Mouse (Mus musculus) limb, embryonic 14.5 days (tissue): ENCODE results near the gene Eddm3b. TPM values are rescaled to one million over a fixed set of nuclear protein-coding genes. Genes with fewer than 3 reads are reported as not detected.

Experiments
- ATAC-seq: fragments of 200-750 bp; cut with Nextera tagmentation; 2 replicates; pipeline ENCODE4 v1.8.0; 2017; ENCODE audit warnings: low read depth, moderate number of reproducible peaks, moderate TSS enrichment; ENCODE audit not compliant: low FRiP score
- DNase-seq: peaks from one replicate; pipeline ENCODE4 v3.0.0-alpha.2; 2015; ENCODE audit warnings: low spot score
- H3K27ac ChIP-seq: fragments of 300-500 bp; sonication (generic); replicated peaks from 2 replicates; pipeline ENCODE4 v1.5.1; 2014; ENCODE audit warnings: low read depth, mild to moderate bottlenecking, low read length, moderate library complexity, mixed read lengths
- H3K27me3 ChIP-seq: fragments of 300-500 bp; sonication (generic); 2 replicates; pipeline ENCODE4 v1.6.1; 2014; ENCODE audit warnings: low read length, mixed read lengths; ENCODE audit not compliant: control insufficient read depth, insufficient read depth
- H3K36me3 ChIP-seq: fragments of 300-500 bp; sonication (generic); 2 replicates; pipeline ENCODE4 v1.6.1; 2014; ENCODE audit warnings: mild to moderate bottlenecking, low read length, moderate library complexity, mixed read lengths; ENCODE audit not compliant: control insufficient read depth, insufficient read depth
- H3K4me1 ChIP-seq: fragments of 300-500 bp; sonication (generic); 2 replicates; pipeline ENCODE4 v1.6.1; 2014; ENCODE audit warnings: antibody characterized with exemption, low read length, mixed read lengths; ENCODE audit not compliant: control insufficient read depth, insufficient read depth
- H3K4me2 ChIP-seq: fragments of 300-500 bp; sonication (generic); replicated peaks from 2 replicates; pipeline ENCODE4 v1.6.1; 2014; ENCODE audit warnings: low read depth, mild to moderate bottlenecking, low read length, moderate library complexity; ENCODE audit not compliant: severe bottlenecking
- H3K4me3 ChIP-seq: fragments of 300-500 bp; sonication (generic); replicated peaks from 2 replicates; pipeline ENCODE4 v1.5.1; 2014; ENCODE audit warnings: low read length
- H3K9ac ChIP-seq: fragments of 300-500 bp; sonication (generic); 2 replicates; pipeline ENCODE4 v1.6.1; 2014; ENCODE audit warnings: mild to moderate bottlenecking, low read depth, low read length, moderate library complexity; ENCODE audit not compliant: severe bottlenecking
- H3K9me3 ChIP-seq: fragments of 300-500 bp; sonication (generic); 2 replicates; pipeline ENCODE4 v1.6.1; 2016; ENCODE audit warnings: low read length; ENCODE audit not compliant: control insufficient read depth
- POLR2A ChIP-seq: fragments of 200-500 bp; IDR thresholded peaks from 2 replicates; pipeline ENCODE4 v1.8.0; 2012; ENCODE audit warnings: inconsistent platforms, mild to moderate bottlenecking, moderate library complexity, borderline replicate concordance; ENCODE audit not compliant: insufficient read depth, insufficient read length; ENCODE audit errors: extremely low read depth
- WGBS: fragments of 180-500 bp; shearing (Covaris S2); extraction: QIAGEN DNeasy Blood & Tissue Kit; methylation state at CpG from one replicate; pipeline ENCODE4 v1.1.7; 2014; 5-methylcytosine and 5-hydroxymethylcytosine counted together
- polyA plus RNA-seq, 2 experiments: library from polyadenylated mRNA; depleted of rRNA in 1 of 2; stranded (reverse) in 1 of 2; unstranded in 1 of 2; fragments of >200 nt; fragmentation: Nextera tagmentation in 1 of 2; extraction: Ambion mirVana in 1 of 2; gene quantifications; 2 replicates each; pipeline versions ENCODE4 v1.2.1 to v1.2.3; 2012 to 2014

Gene Eddm3b
- polyA plus RNA-seq, 2 experiments: 0.04 TPM; not detected in 1

GRCm38 (mm10) chr14:51081035-51081434 lies 33.2 kb upstream of the Eddm3b start:
- Histone ChIP-seq H3K27me3 (peaks cover 7% of the 10 kb centered on the region; the same call in 1 of the 2 replicates), H3K27ac (no peak overlapping the region), H3K4me3 (no peak overlapping the region), H3K36me3 (no peaks in the 10 kb centered on the region), H3K9me3 (no peaks in the 10 kb centered on the region), H3K4me2 (no peak overlapping the region), H3K4me1 (no peaks in the 10 kb centered on the region), H3K9ac (no peak overlapping the region)
- ATAC-seq (no peak), DNase-seq (no peak)
- 92% methylated on average over 2 of the region's 2 CpGs for WGBS
- TF ChIP-seq POLR2A: no peak

GRCm38 (mm10) chr14:51082599-51083581 lies 31.3 kb upstream of the Eddm3b start:
- H3K27me3 ChIP-seq: peaks cover 7% of the 10 kb centered on the region; the same call in 1 of the 2 replicates
- H3K36me3 ChIP-seq: no peaks in the 10 kb centered on the region
- DNase-seq: peak; percentile 69

GRCm38 (mm10) chr14:51083805-51084204 lies 30.4 kb upstream of the Eddm3b start:
- TF ChIP-seq POLR2A: no peak
- Histone ChIP-seq H3K27ac (no peak overlapping the region), H3K4me3 (peak overlapping the region; percentile 47), H3K9ac (no peak overlapping the region), H3K9me3 (no peaks in the 10 kb centered on the region), H3K4me2 (peak overlapping the region; percentile 75), H3K36me3 (no peaks in the 10 kb centered on the region), H3K4me1 (no peaks in the 10 kb centered on the region), H3K27me3 (peaks cover 7% of the 10 kb centered on the region; the same call in 1 of the 2 replicates)
- DNase-seq (no peak), ATAC-seq (no peak)
- WGBS: 10% methylated on average over 7 of the region's 7 CpGs

More at GRCm38 (mm10) chr14:51082599-51083581, 31.3 kb upstream of the Eddm3b start:
- H3K9me3 ChIP-seq: no peaks in the 10 kb centered on the region
- ATAC-seq: peak; percentile 60; the same call in 1 of the 2 replicates
- H3K4me1 ChIP-seq: no peaks in the 10 kb centered on the region
- 3% methylated on average over 38 of the region's 40 CpGs for WGBS
- no peak overlapping the region for H3K27ac ChIP-seq
- H3K9ac ChIP-seq: peak overlapping the region; percentile 49
- peak overlapping the region; percentile 75 for H3K4me2 ChIP-seq
- no peak for TF ChIP-seq POLR2A
- peak overlapping the region; percentile 47 for H3K4me3 ChIP-seq

GRCm38 (mm10) chr14:51085086-51085485 lies 29.1 kb upstream of the Eddm3b start:
- 67% methylated on average over 2 of the region's 2 CpGs for WGBS
- no peak for TF ChIP-seq POLR2A
- Histone ChIP-seq H3K4me1 (no peaks in the 10 kb centered on the region), H3K27me3 (peaks cover 7% of the 10 kb centered on the region; the same call in 1 of the 2 replicates), H3K27ac (no peak overlapping the region), H3K4me3 (no peak overlapping the region), H3K9me3 (no peaks in the 10 kb centered on the region), H3K9ac (no peak overlapping the region), H3K4me2 (no peak overlapping the region), H3K36me3 (no peaks in the 10 kb centered on the region)
- ATAC-seq (no peak), DNase-seq (no peak)

GRCm38 (mm10) chr14:51085911-51086310 lies 28.3 kb upstream of the Eddm3b start:
- Histone ChIP-seq H3K9me3 (no peaks in the 10 kb centered on the region), H3K4me3 (no peak overlapping the region), H3K9ac (no peak overlapping the region), H3K4me2 (no peak overlapping the region), H3K27ac (no peak overlapping the region), H3K36me3 (no peaks in the 10 kb centered on the region), H3K4me1 (no peaks in the 10 kb centered on the region), H3K27me3 (peaks cover 7% of the 10 kb centered on the region; the same call in 1 of the 2 replicates)
- ATAC-seq (no peak), DNase-seq (no peak)
- no peak for TF ChIP-seq POLR2A
- 69% methylated on average over 4 of the region's 4 CpGs for WGBS
